Mouse (Mus musculus) heart, adult 2 months (tissue): ENCODE data around the gene Ublcp1. TPM values are rescaled to one million over a fixed set of nuclear protein-coding genes. Genes with fewer than 3 reads are reported as not detected.

ENCODE experiments used
- DNase-seq, 2 experiments: peaks; one replicate each; pipeline ENCODE4 v3.0.0; 2021
- H3K27ac ChIP-seq: fragments of 200-600 bp; 2 replicates; pipeline ENCODE4 v1.8.1; 2022
- H3K27me3 ChIP-seq: fragments of 200-500 bp; 2 replicates; pipeline ENCODE4 v1.6.1; 2012; ENCODE audit warnings: mild to moderate bottlenecking, low read length, inconsistent platforms, mixed read lengths; ENCODE audit not compliant: control insufficient read depth, insufficient read depth
- H3K36me3 ChIP-seq: fragments of 200-500 bp; 2 replicates; pipeline ENCODE4 v1.6.1; 2012; ENCODE audit warnings: low read length, inconsistent platforms; ENCODE audit not compliant: control insufficient read depth, insufficient read depth
- H3K4me1 ChIP-seq: fragments of 200-500 bp; 2 replicates; pipeline ENCODE4 v1.6.1; 2011; ENCODE audit warnings: low read length; ENCODE audit not compliant: control insufficient read depth, insufficient read depth
- H3K4me3 ChIP-seq: fragments of 200-600 bp; 2 replicates; pipeline ENCODE4 v1.8.1; 2022
- H3K79me2 ChIP-seq: fragments of 200-500 bp; replicated peaks from 2 replicates; pipeline ENCODE4 v1.6.1; 2012; ENCODE audit warnings: mild to moderate bottlenecking, inconsistent platforms, low read length, moderate library complexity, mixed read lengths; ENCODE audit not compliant: control insufficient read depth, insufficient read depth
- H3K9ac ChIP-seq: fragments of 200-500 bp; 2 replicates; pipeline ENCODE4 v1.6.1; 2012; ENCODE audit warnings: low read depth, mild to moderate bottlenecking, control low read depth, inconsistent platforms, low read length, mixed read lengths
- CTCF ChIP-seq: fragments of 200-600 bp; IDR thresholded peaks from 2 replicates; pipeline ENCODE4 v1.8.1; 2022; ENCODE audit warnings: antibody characterized with exemption, mild to moderate bottlenecking, moderate library complexity
- EP300 ChIP-seq: fragments of 200-500 bp; IDR thresholded peaks from 2 replicates; pipeline ENCODE4 v1.6.1; 2011; ENCODE audit warnings: low read depth, low read length, control low read depth; ENCODE audit not compliant: insufficient read depth
- POLR2A ChIP-seq: fragments of 200-500 bp; IDR thresholded peaks from 2 replicates; pipeline ENCODE4 v1.6.1; 2011; ENCODE audit warnings: mild to moderate bottlenecking, low read depth, low read length, control low read depth; ENCODE audit not compliant: insufficient read depth
- WGBS: fragments of 180-500 bp; shearing (Covaris S2); methylation state at CpG from one replicate; pipeline ENCODE4 v1.1.7; 2018; 5-methylcytosine and 5-hydroxymethylcytosine counted together
- intact Hi-C: fragments of 180-260 bp; cut with DNase I; formaldehyde crosslinking; loops from one replicate; pipeline ENCODE4 v1.15.1; 2025
- polyA plus RNA-seq: library from polyadenylated mRNA; depleted of rRNA; stranded (reverse); fragments of >200 nt; gene quantifications from 2 replicates; pipeline ENCODE4 v1.2.3, GENCODE M21; 2012
- total RNA-seq, 2 experiments: library from RNA; stranded (reverse); gene quantifications; 2 replicates each; pipeline ENCODE4 v1.2.3; 2021

The Ublcp1 gene
- total and polyA plus RNA-seq, 3 experiments, result 13.8 to 41.3 (median 40.3) TPM

- no peaks in the 10 kb centered on the region for H3K79me2 ChIP-seq
- H3K36me3 ChIP-seq, result no peaks in the 10 kb centered on the region
- intact Hi-C loops, result no loop called here
- H3K9ac ChIP-seq, result no peak overlapping the region
- DNase-seq, result no peak
- H3K27me3 ChIP-seq, result no peaks in the 10 kb centered on the region
- 63% methylated on average over 1 of the region's 1 CpGs for WGBS
- no peak overlapping the region for H3K4me3 ChIP-seq
- TF ChIP-seq EP300 (no peak), POLR2A (no peak), CTCF (no peak)
- no peaks in the 10 kb centered on the region for H3K4me1 ChIP-seq
- H3K27ac ChIP-seq, result no peak overlapping the region
Measured at GRCm38 (mm10) chr11:44417403-44417802, 52.9 kb downstream of the Ublcp1 start.

GRCm38 (mm10) chr11:44414605-44415004 is 55.7 kb downstream of the Ublcp1 start:
- no peak for DNase-seq
- Histone ChIP-seq H3K4me3 (no peak overlapping the region), H3K9ac (no peak overlapping the region), H3K27ac (no peak overlapping the region), H3K4me1 (no peaks in the 10 kb centered on the region), H3K36me3 (no peaks in the 10 kb centered on the region), H3K79me2 (no peaks in the 10 kb centered on the region), H3K27me3 (no peaks in the 10 kb centered on the region)
- TF ChIP-seq EP300 (no peak), CTCF (no peak), POLR2A (no peak)
- intact Hi-C loops, result no loop called here
- 84% methylated on average over 3 of the region's 3 CpGs for WGBS

- Histone ChIP-seq H3K9ac (no peak overlapping the region), H3K36me3 (no peaks in the 10 kb centered on the region), H3K4me3 (no peak overlapping the region), H3K27me3 (no peaks in the 10 kb centered on the region), H3K79me2 (no peaks in the 10 kb centered on the region), H3K4me1 (no peaks in the 10 kb centered on the region), H3K27ac (no peak overlapping the region)
- DNase-seq, result no peak
- TF ChIP-seq CTCF (no peak), EP300 (no peak), POLR2A (no peak)
- WGBS, result 91% methylated on average over 3 of the region's 3 CpGs
- intact Hi-C loops, result no loop called here
Measured at GRCm38 (mm10) chr11:44413371-44413770, 56.9 kb downstream of the Ublcp1 start.

DNA sequence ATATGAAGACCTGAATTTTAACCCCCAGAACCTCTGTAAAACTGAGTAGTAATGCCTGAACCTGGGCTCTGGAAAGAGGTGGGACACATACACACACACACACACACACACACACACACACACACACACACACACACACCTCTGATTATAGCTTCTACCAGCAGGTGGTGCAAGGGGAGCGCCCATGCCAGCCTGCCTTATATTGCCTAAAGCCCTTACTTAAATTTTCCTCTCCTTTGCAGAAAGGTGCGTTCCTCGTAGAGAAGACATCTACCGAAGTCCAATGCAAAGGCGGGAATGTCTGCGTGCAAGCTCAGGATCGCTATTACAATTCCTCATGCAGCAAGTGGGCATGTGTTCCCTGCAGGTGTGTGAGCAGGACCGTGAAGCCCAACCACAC is 58.0 kb downstream of the Ublcp1 start:
- intact Hi-C loops, result no loop called here
- Histone ChIP-seq H3K4me1 (no peaks in the 10 kb centered on the region), H3K9ac (no peak overlapping the region), H3K36me3 (no peaks in the 10 kb centered on the region), H3K27ac (no peak overlapping the region), H3K79me2 (no peaks in the 10 kb centered on the region), H3K4me3 (no peak overlapping the region), H3K27me3 (no peaks in the 10 kb centered on the region)
- TF ChIP-seq EP300 (no peak), POLR2A (no peak), CTCF (no peak)
- 86% methylated on average over 8 of the region's 8 CpGs for WGBS
- no peak for DNase-seq

DNA sequence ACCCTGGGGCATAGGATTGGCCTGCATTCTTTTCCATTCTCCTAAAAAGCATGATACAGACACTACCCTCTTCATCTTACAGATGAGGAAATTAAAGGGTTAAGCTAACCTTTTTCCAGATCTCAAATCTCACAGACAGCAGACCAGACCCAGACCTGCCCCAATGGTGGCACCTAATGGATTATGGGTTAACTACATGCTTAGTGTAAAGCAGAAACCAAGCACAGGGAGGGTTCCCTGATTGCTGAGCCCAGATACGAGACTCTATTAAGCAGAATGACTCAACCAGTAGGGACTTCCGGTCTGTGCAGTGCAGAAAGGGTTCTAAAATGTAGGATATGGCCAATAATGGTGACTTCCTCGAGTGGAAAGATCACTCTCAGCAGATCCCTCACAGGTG is 59.9 kb downstream of the Ublcp1 start:
- no peak overlapping the region for H3K27ac ChIP-seq
- H3K79me2 ChIP-seq, result no peaks in the 10 kb centered on the region
- no peak overlapping the region for H3K9ac ChIP-seq
- DNase-seq, result no peak
- no peak overlapping the region for H3K4me3 ChIP-seq
- no peaks in the 10 kb centered on the region for H3K27me3 ChIP-seq
- H3K36me3 ChIP-seq, result no peaks in the 10 kb centered on the region
- 38% methylated on average over 3 of the region's 3 CpGs for WGBS
- no peaks in the 10 kb centered on the region for H3K4me1 ChIP-seq
- intact Hi-C loops, result no loop called here
- TF ChIP-seq EP300, result no peak
- no peak for TF ChIP-seq POLR2A
- TF ChIP-seq CTCF, result no peak

DNA sequence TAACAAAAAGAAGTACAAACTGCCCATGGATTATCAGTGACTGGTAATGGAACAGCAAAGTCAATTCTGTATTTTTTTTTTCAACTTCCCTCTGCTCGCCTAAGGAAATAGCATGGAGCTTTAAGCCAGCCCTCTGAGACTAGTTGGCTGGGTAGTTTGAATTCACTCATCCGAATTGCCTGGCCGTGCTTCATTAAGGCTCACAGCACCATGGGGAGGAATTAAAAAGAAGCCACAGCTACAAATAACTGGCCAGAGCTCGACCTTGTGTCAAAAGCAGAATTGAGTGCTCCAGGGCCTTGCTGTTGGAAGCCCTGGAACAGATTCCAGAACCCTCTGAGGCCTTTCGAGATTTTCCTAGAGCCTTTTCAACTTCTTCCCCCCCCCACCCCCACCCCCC is 61.7 kb downstream of the Ublcp1 start:
- intact Hi-C loops, result no loop called here
- WGBS, result 43% methylated on average over 5 of the region's 5 CpGs
- Histone ChIP-seq H3K9ac (no peak overlapping the region), H3K4me1 (no peaks in the 10 kb centered on the region), H3K27ac (no peak overlapping the region), H3K4me3 (no peak overlapping the region), H3K36me3 (no peaks in the 10 kb centered on the region), H3K79me2 (no peaks in the 10 kb centered on the region), H3K27me3 (no peaks in the 10 kb centered on the region)
- no peak for DNase-seq
- TF ChIP-seq EP300, result no peak
- TF ChIP-seq POLR2A, result no peak
- no peak for TF ChIP-seq CTCF

- Histone ChIP-seq H3K27me3 (no peaks in the 10 kb centered on the region), H3K79me2 (no peaks in the 10 kb centered on the region), H3K36me3 (no peaks in the 10 kb centered on the region), H3K27ac (no peak overlapping the region), H3K4me1 (peaks cover 2% of the 10 kb centered on the region; the same call in 1 of the 2 replicates), H3K4me3 (no peak overlapping the region), H3K9ac (no peak overlapping the region)
- TF ChIP-seq POLR2A, result no peak
- no peak for TF ChIP-seq CTCF
- TF ChIP-seq EP300, result no peak
- WGBS, result 84% methylated on average over 5 of the region's 5 CpGs
- intact Hi-C loops, result no loop called here
- DNase-seq, result no peak
Measured at GRCm38 (mm10) chr11:44406457-44406856, 63.8 kb downstream of the Ublcp1 start.
